Mouse (Mus musculus) T-cell, adult 2 months (primary cell): ENCODE results near the gene Nr1i3.
A peak's percentile ranks its signal among the peaks of the same experiment; 100 is the strongest.

Source experiments
- DNase-seq: peaks from one replicate; pipeline ENCODE4 v3.0.0; 2022; ENCODE audit warnings: low spot score

Nr1i3 gene

DNA sequence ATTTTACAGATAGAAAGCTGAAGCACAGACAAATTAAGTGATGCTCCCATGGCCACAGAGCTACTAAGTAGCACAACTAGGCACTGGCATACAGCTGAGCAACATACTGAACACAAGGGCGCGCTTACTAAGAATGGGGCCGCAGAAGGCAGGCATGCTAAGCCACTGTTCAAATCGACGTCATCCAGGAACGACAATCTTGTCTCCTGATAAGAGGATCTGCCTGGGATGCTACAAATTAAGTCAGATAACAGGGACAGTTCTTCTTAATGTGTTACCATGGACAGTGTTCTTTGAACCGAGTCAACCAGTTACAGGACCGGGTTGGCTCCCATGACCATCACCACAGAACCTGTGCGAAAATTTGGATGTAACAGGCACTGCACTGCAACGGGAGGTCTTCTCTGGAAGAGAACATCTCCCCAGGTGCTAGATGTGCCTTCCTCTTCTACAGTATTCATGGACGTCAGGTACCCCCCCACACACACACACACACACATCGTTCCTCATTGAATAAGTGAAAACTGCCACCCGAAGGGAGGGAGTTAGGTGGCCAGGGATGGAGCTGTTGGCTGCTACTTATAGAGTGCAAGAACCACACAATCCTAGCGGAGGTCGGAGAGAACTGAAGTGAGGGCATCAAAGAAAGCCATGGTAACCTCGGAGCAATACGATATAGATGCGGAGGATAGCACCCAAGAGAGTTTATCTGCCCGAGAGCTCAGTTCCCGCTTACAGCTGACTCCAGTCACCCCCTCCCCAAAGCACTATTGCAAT, 18.5 kb upstream of the Nr1i3 start:
- DNase-seq: no peak

DNA sequence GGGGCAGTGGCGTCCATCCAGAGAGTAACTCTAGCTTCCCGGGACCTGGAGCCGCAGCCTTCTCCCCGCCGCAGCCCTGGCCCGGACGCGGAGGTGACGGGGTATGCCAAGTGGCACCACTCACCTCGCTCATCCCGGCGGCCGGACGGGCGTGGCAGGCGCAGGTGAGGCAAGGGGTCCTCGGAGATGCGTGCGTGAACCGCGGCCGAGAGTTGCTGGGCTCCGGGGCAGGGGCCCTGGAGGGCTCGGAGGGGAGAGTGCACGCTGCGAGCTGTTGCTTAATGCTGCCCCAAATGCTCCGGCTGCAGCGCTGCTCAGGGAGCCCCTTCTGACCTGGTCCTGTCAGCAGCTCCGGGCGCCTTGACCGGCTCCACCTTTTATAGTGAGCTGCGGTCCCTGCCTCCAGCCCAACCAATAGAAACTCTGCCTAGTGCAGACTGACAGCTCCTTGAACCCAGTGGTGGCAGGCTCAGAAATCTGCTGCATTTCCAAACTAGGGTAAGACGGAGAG, 17.8 kb upstream of the Nr1i3 start, which contains the start of gene Pcp4l1:
Pcp4l1 (minus strand) TSS at position 382 of the 511 bp plus-strand sequence.
- no peak for DNase-seq

DNA sequence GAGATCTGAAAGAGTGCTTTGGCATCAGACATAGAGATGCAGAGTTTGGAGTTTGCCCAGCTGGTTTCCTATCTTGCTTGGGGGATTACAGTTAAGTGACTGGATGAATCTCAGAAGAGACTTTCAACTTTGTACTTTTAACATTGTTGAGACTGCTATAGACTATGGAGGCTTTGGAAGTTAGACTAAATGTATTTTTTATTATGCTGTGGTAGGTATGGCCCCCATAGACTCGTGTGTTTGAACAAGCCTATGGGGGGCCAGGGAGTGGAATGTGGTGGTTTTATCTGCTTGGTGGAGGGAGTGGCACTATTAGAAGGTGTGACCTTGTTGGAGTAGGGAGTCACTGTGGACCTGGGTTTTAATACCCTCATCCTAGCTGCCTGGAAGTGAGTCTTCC, 14.2 kb upstream of the Nr1i3 start:
- no peak for DNase-seq

- no peak for DNase-seq
Measured at GRCm38 (mm10) chr1:171200769-171201168, 13.0 kb upstream of the Nr1i3 start.

DNA sequence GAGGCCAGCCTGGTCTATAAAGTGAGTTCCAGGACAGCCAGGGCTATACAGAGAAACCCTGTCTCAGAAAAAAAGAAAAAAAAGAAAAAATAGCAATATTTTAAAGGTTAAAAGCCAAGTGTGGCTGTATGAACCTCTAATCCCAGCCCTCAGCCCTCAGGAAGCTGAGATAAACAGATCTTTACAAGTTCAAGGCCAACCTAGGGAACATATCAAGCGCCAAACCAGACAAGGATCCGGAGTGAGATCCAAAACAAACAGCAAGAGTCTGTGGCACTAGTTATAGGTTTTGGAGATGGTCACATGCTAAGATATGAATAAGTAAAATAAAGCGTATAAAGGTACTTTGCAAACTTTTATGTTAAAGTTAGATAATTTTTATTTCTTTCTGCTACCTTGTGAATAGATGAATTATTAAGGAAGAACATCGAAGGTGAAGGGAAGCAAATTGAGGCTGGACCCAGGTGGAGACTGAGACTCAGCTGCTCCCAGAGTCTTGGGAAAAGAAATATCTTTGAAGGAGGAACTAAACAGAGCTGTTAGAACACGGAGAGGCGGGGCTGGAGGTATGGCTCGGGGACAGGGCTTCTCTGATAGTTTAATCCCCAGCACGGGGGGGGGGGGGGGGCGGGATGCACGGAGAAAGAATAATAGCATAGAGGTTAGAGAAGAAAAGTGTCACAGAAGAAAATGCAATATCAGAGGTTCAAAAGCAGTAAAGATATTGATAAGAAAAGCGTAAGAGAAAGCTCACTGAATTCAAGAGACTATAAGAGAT, 10.1 kb upstream of the Nr1i3 start:
- DNase-seq: no peak

GRCm38 (mm10) chr1:171204249-171204644, 9.5 kb upstream of the Nr1i3 start:
- DNase-seq: no peak

- DNase-seq: no peak
Measured at GRCm38 (mm10) chr1:171205704-171206493, 7.9 kb upstream of the Nr1i3 start.

DNA sequence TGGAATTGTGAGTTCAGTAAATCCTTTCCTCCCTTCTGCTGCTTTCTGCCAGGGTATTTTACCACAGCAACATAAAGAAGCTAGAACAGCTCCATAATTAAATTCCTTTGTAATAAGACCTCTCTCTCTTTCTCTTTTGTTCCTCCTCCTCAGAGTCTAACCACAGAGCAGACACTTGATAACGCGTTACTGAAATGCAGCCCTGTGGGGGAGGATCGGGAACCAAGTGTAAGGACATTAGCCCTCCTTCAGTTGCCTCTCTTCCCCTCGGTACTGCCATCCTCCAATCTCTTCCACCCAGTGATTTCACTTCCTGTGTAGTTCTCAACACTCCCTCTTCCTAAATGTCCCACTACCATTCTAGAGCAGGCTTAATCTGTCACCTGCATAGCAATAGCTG, 4.4 kb upstream of the Nr1i3 start:
- no peak for DNase-seq

- no peak for DNase-seq
Measured at GRCm38 (mm10) chr1:171212854-171213253, 916 bp upstream of the Nr1i3 start.

DNA sequence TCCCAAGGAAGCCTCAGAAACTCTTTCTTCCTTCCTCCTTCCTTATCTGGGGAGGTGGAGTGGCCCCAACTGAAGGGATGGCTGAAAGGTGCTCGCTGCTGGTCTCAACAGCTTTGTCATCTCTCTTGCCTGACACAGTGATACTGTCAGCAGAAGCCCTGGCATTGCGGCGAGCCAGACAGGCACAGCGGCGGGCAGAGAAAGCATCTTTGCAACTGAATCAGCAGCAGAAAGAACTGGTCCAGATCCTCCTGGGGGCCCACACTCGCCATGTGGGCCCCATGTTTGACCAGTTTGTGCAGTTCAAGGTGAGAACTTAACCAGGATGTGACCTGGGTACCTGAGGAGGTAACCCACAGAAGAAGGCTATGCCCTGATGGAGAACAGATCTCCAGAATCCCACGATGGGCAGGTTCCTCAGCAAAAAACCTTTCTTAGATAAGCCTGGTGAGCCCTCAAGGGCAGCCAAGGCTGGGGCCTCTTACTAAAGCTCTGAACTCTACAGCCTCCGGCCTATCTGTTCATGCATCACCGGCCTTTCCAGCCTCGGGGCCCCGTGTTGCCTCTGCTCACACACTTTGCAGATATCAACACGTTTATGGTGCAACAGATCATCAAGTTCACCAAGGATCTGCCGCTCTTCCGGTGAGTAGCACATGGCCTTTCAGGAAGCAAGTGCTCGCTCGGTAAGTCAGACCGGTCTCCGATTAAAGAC, 2.6 kb downstream of the Nr1i3 start:
- DNase-seq: no peak

DNA sequence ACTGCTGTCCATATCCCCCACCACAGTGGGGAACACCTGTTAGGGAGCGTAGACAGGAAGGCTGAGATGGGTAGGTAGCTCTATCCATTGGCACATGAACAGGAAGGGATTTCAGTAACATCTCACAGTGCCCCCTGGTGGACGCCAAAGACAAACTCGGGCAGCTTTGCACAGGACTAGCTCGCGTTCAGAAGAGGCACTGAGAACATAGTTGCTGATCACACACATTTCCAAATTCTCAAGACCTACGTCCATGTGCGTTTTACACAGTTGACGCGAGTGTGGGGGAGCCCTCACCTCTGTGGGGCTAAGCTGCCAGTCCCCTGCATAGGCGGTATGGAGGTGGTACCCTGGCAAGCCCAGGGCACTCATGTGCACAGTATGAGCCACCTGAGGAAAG, 7.1 kb downstream of the Nr1i3 start:
- DNase-seq: peak; percentile 77

DNA sequence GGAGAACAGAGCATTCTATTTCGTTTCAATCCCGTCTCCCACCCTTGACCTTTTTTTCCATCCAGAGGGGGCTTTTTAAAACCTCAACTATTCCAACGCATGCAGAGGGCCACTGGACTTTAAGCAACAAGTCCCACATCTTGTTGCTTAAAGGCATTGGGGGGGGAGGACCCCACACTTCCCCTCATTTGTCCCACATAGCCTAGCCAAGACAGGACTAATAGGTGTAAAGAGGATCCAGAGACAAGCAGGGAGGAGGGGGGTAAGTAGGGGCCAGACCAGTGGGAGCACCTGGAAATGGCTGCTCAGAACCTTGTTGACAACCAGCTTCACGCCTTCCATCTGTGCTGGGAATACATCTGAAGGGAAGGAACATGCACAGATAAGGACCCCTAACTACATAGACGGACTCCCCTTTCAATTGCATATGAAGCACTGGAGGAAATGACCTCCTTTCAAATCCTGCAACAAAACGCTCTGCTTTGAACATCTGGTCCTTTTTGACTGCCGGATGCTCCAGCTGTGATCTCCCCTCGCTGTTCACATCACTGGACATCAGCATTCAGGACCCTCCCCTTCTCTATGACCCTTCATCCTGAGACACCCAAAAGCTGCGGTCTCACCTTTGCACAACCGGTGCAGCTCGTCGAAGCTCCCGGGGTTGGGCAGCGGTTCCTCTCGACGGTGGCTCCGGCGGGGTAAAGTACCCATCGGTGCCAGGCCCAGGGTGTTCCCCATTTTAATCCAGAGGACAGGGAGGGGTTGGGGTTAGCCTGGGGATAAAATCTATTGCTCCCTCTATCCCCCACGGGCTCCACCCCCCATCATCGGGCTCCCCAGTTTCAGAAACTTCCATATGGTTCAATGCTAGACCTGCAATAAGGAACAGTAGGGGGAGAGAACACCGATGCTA, 7.8 kb downstream of the Nr1i3 start:
- DNase-seq: no peak

DNA sequence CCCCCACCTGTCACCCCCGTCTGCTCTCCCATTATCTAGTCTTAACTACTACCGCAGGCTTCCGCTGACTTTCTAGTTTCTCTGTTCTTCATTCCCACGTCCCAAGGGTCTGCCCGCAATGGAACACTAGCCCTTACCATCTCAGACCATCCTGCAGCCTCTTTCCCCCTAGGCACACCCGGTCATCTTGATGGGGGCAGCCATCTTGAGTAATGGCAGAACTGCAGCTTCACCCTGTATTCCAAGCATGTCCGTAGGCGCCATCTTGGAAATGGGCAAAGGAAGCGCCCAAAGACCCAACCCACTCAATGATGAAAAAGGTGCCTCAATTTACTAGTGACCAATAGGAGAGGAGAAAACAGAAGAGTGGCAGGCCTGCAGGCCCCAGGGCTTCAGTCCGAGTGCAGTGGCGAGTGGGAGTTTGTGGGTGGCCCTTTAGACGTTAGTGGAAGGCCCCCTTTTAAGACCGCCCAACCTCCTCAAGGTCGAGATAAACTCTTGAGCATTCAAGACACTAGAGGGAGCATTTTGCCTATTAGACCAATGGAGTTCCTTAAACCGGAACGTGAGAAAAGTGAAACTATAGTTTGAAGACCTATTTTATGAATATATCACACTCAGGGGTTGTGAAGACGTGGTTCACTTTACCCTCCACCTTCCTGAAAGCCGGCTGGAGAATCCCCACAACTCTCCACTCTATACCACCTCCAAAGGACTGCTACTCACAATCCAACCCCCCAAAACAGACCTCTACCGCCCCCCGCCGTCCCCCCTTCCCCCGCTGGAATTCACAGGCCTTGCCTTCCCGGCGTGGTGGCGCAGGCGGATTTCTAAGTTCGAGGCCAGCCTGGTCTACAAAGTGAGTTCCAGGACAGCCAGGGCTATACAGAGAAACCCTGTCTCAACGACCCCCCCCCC, 8.7 kb downstream of the Nr1i3 start, which contains the start of gene Tomm40l:
Tomm40l (minus strand) TSS at position 277 of the 918 bp plus-strand sequence.
- peak; percentile 97 for DNase-seq

DNA sequence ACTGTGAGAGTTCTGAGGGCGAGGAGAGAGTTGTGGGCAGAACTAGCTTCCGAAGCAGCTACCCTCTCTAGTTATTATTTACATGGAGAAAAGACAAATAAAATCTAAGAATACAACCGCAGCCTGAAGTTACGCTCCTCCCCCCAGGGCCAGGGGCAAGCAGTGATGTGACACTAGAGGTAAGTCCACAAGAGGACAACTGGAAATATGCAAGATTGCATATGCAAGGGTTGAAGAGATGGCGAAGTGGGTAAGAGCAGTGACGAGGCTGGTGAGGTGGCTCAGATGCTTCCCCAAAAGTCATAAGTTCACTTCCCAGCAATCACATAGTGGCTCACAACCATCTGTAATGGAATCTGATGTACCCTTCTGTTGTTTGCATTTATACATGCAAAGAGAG, 9.4 kb downstream of the Nr1i3 start:
- DNase-seq: no peak

- DNase-seq: no peak
Measured at GRCm38 (mm10) chr1:171223796-171224195, 10.0 kb downstream of the Nr1i3 start.

DNA sequence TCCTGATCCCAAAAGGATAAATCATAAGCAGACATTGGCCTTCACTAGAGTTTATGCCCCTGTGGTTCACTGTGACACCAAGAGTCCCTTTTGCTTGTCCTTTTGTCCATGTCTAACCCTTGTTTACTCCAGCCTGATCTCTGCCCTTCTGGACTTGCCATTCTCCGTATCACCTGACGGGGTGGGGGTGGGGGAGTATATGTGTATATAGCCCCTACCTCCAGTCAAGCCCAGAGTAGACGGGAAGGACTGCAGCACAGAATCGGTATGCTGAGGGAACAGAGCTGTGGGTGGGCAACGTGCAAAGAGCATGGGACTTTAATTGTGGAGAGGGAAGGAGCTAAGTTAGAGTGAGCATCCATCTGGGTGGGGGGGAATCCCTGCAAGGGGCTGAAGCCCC, 11.1 kb downstream of the Nr1i3 start, which contains the start of gene Apoa2:
Apoa2 (plus strand) TSS at position 198 of the 400 bp plus-strand sequence.
- DNase-seq: no peak

GRCm38 (mm10) chr1:171226780-171227179, 13.0 kb downstream of the Nr1i3 start:
- DNase-seq: no peak

GRCm38 (mm10) chr1:171227879-171228278, 14.1 kb downstream of the Nr1i3 start:
- no peak for DNase-seq

DNA sequence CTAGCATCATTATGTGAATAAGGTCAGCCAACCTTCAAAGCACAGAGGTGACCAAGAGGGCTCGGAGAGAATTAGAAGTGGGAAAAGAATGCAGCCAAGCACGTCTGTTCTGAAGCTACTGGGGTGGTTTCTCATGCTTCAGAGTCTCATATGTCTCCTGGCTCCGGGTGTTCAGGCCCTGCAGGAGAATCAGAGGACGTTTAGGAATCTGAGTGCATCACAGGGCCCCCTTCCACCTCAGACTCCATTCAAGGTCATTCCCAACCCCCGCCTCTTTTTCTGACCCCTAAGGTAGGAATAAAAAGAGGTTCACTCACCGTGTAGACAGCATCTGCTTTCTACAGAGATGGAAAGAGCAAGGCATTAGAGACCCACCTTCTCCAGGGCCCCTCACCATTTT, 16.0 kb downstream of the Nr1i3 start:
- no peak for DNase-seq
